Mouse (Mus musculus): ENCODE data around the gene Zdhhc5. TPM values are rescaled to one million over a fixed set of nuclear protein-coding genes. Genes with fewer than 3 reads are reported as not detected.
A peak's percentile ranks its signal among the peaks of the same experiment; 100 is the strongest.
"Not testable (repeated sequence)": the region's sequence is repeated elsewhere in the genome, so short reads cannot be mapped to it uniquely, and the experiment has no call there.

Zdhhc5 gene
- polyA plus RNA-seq, 1 experiment = 5.9 TPM

- peak overlapping the region; percentile 83 for H3K4me3 ChIP-seq (replicated peaks)
Measured at GRCm38 (mm10) chr2:84736312-84737161, 21.6 kb upstream of the Zdhhc5 start.

GRCm38 (mm10) chr2:84735346-84735920 is 20.5 kb upstream of the Zdhhc5 start:
- TF ChIP-seq TAL1 (IDR thresholded peaks at IDR 0.05; ENCODE audit: low read length) (peak; percentile 100), GATA1 (IDR thresholded peaks at IDR 0.05; ENCODE audit: low read length) (peak; percentile 100)
- H3K27me3 ChIP-seq (ENCODE audit: control insufficient read depth) = peaks cover 43% of the 10 kb centered on the region
- no peaks in the 10 kb centered on the region for H3K9me3 ChIP-seq (ENCODE audit: control insufficient read depth, low read length)
- peaks cover 97% of the 10 kb centered on the region for H3K4me1 ChIP-seq (ENCODE audit: control insufficient read depth)
- peaks cover 78% of the 10 kb centered on the region for H3K36me3 ChIP-seq (ENCODE audit: control insufficient read depth)
- H3K4me3 ChIP-seq (replicated peaks) = peak overlapping the region; percentile 83

More at GRCm38 (mm10) chr2:84736312-84737161, 21.6 kb upstream of the Zdhhc5 start:
- peaks cover 97% of the 10 kb centered on the region for H3K4me1 ChIP-seq (ENCODE audit: control insufficient read depth)
- peaks cover 43% of the 10 kb centered on the region for H3K27me3 ChIP-seq (ENCODE audit: control insufficient read depth)
- peaks cover 81% of the 10 kb centered on the region for H3K36me3 ChIP-seq (ENCODE audit: control insufficient read depth)
- TF ChIP-seq GATA1 (IDR thresholded peaks at IDR 0.05; ENCODE audit: low read length) (no peak), TAL1 (IDR thresholded peaks at IDR 0.05; ENCODE audit: low read length) (no peak)
- no peaks in the 10 kb centered on the region for H3K9me3 ChIP-seq (ENCODE audit: control insufficient read depth, low read length)

- peaks cover 97% of the 10 kb centered on the region for H3K4me1 ChIP-seq (ENCODE audit: control insufficient read depth)
- no peaks in the 10 kb centered on the region for H3K9me3 ChIP-seq (ENCODE audit: control insufficient read depth, low read length)
- no peak for TF ChIP-seq GATA1 (IDR thresholded peaks at IDR 0.05; ENCODE audit: low read length)
- no peak for TF ChIP-seq TAL1 (IDR thresholded peaks at IDR 0.05; ENCODE audit: low read length)
- H3K36me3 ChIP-seq (ENCODE audit: control insufficient read depth) = peaks cover 78% of the 10 kb centered on the region
- H3K4me3 ChIP-seq (replicated peaks) = peak overlapping the region; percentile 83
- H3K27me3 ChIP-seq (ENCODE audit: control insufficient read depth) = peaks cover 41% of the 10 kb centered on the region
Measured at GRCm38 (mm10) chr2:84734919-84735318, 19.9 kb upstream of the Zdhhc5 start.

GRCm38 (mm10) chr2:84734351-84734864 is 19.4 kb upstream of the Zdhhc5 start:
- H3K4me3 ChIP-seq (replicated peaks) = peak overlapping the region; percentile 83
- peaks cover 97% of the 10 kb centered on the region for H3K4me1 ChIP-seq (ENCODE audit: control insufficient read depth)
- no peaks in the 10 kb centered on the region for H3K9me3 ChIP-seq (ENCODE audit: control insufficient read depth, low read length)
- TF ChIP-seq TAL1 (IDR thresholded peaks at IDR 0.05; ENCODE audit: low read length) (no peak), GATA1 (IDR thresholded peaks at IDR 0.05; ENCODE audit: low read length) (no peak)
- peaks cover 76% of the 10 kb centered on the region for H3K36me3 ChIP-seq (ENCODE audit: control insufficient read depth)
- H3K27me3 ChIP-seq (ENCODE audit: control insufficient read depth) = peaks cover 36% of the 10 kb centered on the region

GRCm38 (mm10) chr2:84733579-84734300 is 18.8 kb upstream of the Zdhhc5 start, which contains the start of gene Ypel4:
Gene Ypel4, plus strand, starts transcription at chr2:84734058.
- Histone ChIP-seq H3K27me3 (ENCODE audit: control insufficient read depth) (peaks cover 36% of the 10 kb centered on the region), H3K36me3 (ENCODE audit: control insufficient read depth) (peaks cover 71% of the 10 kb centered on the region), H3K9me3 (ENCODE audit: control insufficient read depth, low read length) (no peaks in the 10 kb centered on the region), H3K4me1 (ENCODE audit: control insufficient read depth) (peaks cover 96% of the 10 kb centered on the region), H3K4me3 (replicated peaks) (peak within 1 kb of the TSS; percentile 83)
- no peak for TF ChIP-seq GATA1 (IDR thresholded peaks at IDR 0.05; ENCODE audit: low read length)
- no peak for TF ChIP-seq TAL1 (IDR thresholded peaks at IDR 0.05; ENCODE audit: low read length)

- H3K4me3 ChIP-seq (replicated peaks) = peak overlapping the region; percentile 83
- TF ChIP-seq GATA1 (IDR thresholded peaks at IDR 0.05; ENCODE audit: low read length) (peak; percentile 70), TAL1 (IDR thresholded peaks at IDR 0.05; ENCODE audit: low read length) (peak; percentile 53; the same call in 2 of the 3 replicates)
Measured at GRCm38 (mm10) chr2:84732394-84732793, 17.4 kb upstream of the Zdhhc5 start.

GRCm38 (mm10) chr2:84731206-84731605 is 16.2 kb upstream of the Zdhhc5 start:
- H3K36me3 ChIP-seq (ENCODE audit: control insufficient read depth) = peaks cover 49% of the 10 kb centered on the region
- peaks cover 86% of the 10 kb centered on the region for H3K4me1 ChIP-seq (ENCODE audit: control insufficient read depth)
- no peak overlapping the region for H3K4me3 ChIP-seq (replicated peaks)
- TF ChIP-seq TAL1 (IDR thresholded peaks at IDR 0.05; ENCODE audit: low read length) (no peak), GATA1 (IDR thresholded peaks at IDR 0.05; ENCODE audit: low read length) (no peak)
- H3K9me3 ChIP-seq (ENCODE audit: control insufficient read depth, low read length) = no peaks in the 10 kb centered on the region
- H3K27me3 ChIP-seq (ENCODE audit: control insufficient read depth) = peaks cover 10% of the 10 kb centered on the region

More at GRCm38 (mm10) chr2:84732394-84732793, 17.4 kb upstream of the Zdhhc5 start:
- Histone ChIP-seq H3K27me3 (ENCODE audit: control insufficient read depth) (peaks cover 22% of the 10 kb centered on the region), H3K4me1 (ENCODE audit: control insufficient read depth) (peaks cover 94% of the 10 kb centered on the region), H3K36me3 (ENCODE audit: control insufficient read depth) (peaks cover 58% of the 10 kb centered on the region), H3K9me3 (ENCODE audit: control insufficient read depth, low read length) (no peaks in the 10 kb centered on the region)

- Histone ChIP-seq H3K36me3 (ENCODE audit: control insufficient read depth) (peaks cover 54% of the 10 kb centered on the region), H3K4me1 (ENCODE audit: control insufficient read depth) (peaks cover 88% of the 10 kb centered on the region), H3K4me3 (replicated peaks) (peak overlapping the region; percentile 91)
- not testable (repeated sequence) for H3K27me3 ChIP-seq (ENCODE audit: control insufficient read depth); H3K9me3 ChIP-seq (ENCODE audit: control insufficient read depth, low read length)
Measured at GRCm38 (mm10) chr2:84728191-84728590, 13.2 kb upstream of the Zdhhc5 start.

Data from erythroblast, embryonic 14.5 days (primary cell).